Mouse (Mus musculus): Measurements from ENCODE around the gene Myom1.

Myom1 gene

GRCm38 (mm10) chr17:71135108-71135507 is 132.7 kb downstream of the Myom1 start:
- no peak for DNase-seq (ENCODE audit: extremely low read depth, low read depth, low spot score)

- DNase-seq (ENCODE audit: extremely low read depth, low read depth, low spot score): no peak
These were observed 133.4 kb downstream of the Myom1 start for GRCm38 (mm10) chr17:71135866-71136265.

GRCm38 (mm10) chr17:71136384-71137333 is 134.2 kb downstream of the Myom1 start:
- no peak for DNase-seq (ENCODE audit: extremely low read depth, low read depth, low spot score)

- no peak for DNase-seq (ENCODE audit: extremely low read depth, low read depth, low spot score)
These were observed 134.9 kb downstream of the Myom1 start for GRCm38 (mm10) chr17:71137334-71137721.

- no peak for DNase-seq (ENCODE audit: extremely low read depth, low read depth, low spot score)
These were observed 139.6 kb downstream of the Myom1 start for GRCm38 (mm10) chr17:71142068-71142467.

GRCm38 (mm10) chr17:71143155-71143554 is 140.7 kb downstream of the Myom1 start:
- no peak for DNase-seq (ENCODE audit: extremely low read depth, low read depth, low spot score)

- no peak for DNase-seq (ENCODE audit: extremely low read depth, low read depth, low spot score)
These were observed 142.1 kb downstream of the Myom1 start for GRCm38 (mm10) chr17:71144322-71145116.

GRCm38 (mm10) chr17:71145248-71145961 is 143.0 kb downstream of the Myom1 start:
- no peak for DNase-seq (ENCODE audit: extremely low read depth, low read depth, low spot score)

- no peak for DNase-seq (ENCODE audit: extremely low read depth, low read depth, low spot score)
These were observed 150.9 kb downstream of the Myom1 start for GRCm38 (mm10) chr17:71153356-71153755.

- DNase-seq (ENCODE audit: extremely low read depth, low read depth, low spot score): no peak
These were observed 152.8 kb downstream of the Myom1 start for GRCm38 (mm10) chr17:71155271-71155670.

GRCm38 (mm10) chr17:71159152-71159567 is 156.7 kb downstream of the Myom1 start:
- DNase-seq (ENCODE audit: extremely low read depth, low read depth, low spot score): peak; percentile 85

GRCm38 (mm10) chr17:71159720-71160119 is 157.3 kb downstream of the Myom1 start:
- no peak for DNase-seq (ENCODE audit: extremely low read depth, low read depth, low spot score)

- no peak for DNase-seq (ENCODE audit: extremely low read depth, low read depth, low spot score)
These were observed 158.0 kb downstream of the Myom1 start for GRCm38 (mm10) chr17:71160244-71160995.

GRCm38 (mm10) chr17:71164991-71165390 is 162.6 kb downstream of the Myom1 start:
- DNase-seq (ENCODE audit: extremely low read depth, low read depth, low spot score): no peak

GRCm38 (mm10) chr17:71168205-71168815 is 165.9 kb downstream of the Myom1 start:
- no peak for DNase-seq (ENCODE audit: extremely low read depth, low read depth, low spot score)

- no peak for DNase-seq (ENCODE audit: extremely low read depth, low read depth, low spot score)
These were observed 166.4 kb downstream of the Myom1 start for GRCm38 (mm10) chr17:71168846-71169245.

- DNase-seq (ENCODE audit: extremely low read depth, low read depth, low spot score): no peak
These were observed 167.2 kb downstream of the Myom1 start for GRCm38 (mm10) chr17:71169639-71170038.

GRCm38 (mm10) chr17:71171161-71171560 is 168.7 kb downstream of the Myom1 start:
- DNase-seq (ENCODE audit: extremely low read depth, low read depth, low spot score): no peak

All from fat pad, adult 2 months (tissue).